ENCODE assay signal across 9 mouse cellular contexts in genomic region chr1:140183208-140183607, GRCm38 (mm10). TPM values are rescaled to one million over a fixed set of nuclear protein-coding genes. Genes with fewer than 3 reads are reported as not detected.
DNase-seq lines count a peak whose midpoint lies in the region; ATAC-seq and TF ChIP-seq lines count a peak whose summit lies in the region.
"Had no signal": no experiment of that assay in that cellular context is flagged by ENCODE, and none has a peak within 500 bp of the region (broad histone marks: within the 10 kb centered on the region; RNA-seq: fewer than 3 reads in every experiment).

No protein-coding gene starts in this region.

- WGBS in hindbrain, postnatal 0 days = 61% methylated on average over 2 of the region's 2 CpGs
- WGBS in hindbrain, embryonic 12.5 days = 69% methylated on average over 2 of the region's 2 CpGs
- WGBS in kidney, adult 2 months = 24% methylated on average over 2 of the region's 2 CpGs
- 34% methylated on average over 2 of the region's 2 CpGs for WGBS in lung, postnatal 0 days

- H3K27ac ChIP-seq in hindbrain, postnatal 0 days = no peak overlapping the region
- no peak overlapping the region for H3K27ac ChIP-seq in hindbrain, embryonic 12.5 days
- peak overlapping the region; percentile 38; the same call in 1 of the 2 replicates for H3K27ac ChIP-seq in kidney, adult 2 months (ENCODE audit: insufficient read depth, low read depth, low read length)
- no peak overlapping the region for H3K27ac ChIP-seq in lung, postnatal 0 days (ENCODE audit: low read length)

- ATAC-seq in hindbrain, postnatal 0 days = no peak
- no peak for ATAC-seq in hindbrain, embryonic 12.5 days (ENCODE audit: low FRiP score)
- peak; percentile 83 for ATAC-seq in lung, postnatal 0 days

- H3K27me3 ChIP-seq in hindbrain, postnatal 0 days (ENCODE audit: insufficient read depth, low read length) = no peaks in the 10 kb centered on the region
- H3K27me3 ChIP-seq in hindbrain, embryonic 12.5 days = no peaks in the 10 kb centered on the region
- H3K27me3 ChIP-seq in kidney, adult 2 months (replicated peaks; ENCODE audit: control insufficient read depth, insufficient read depth, low read length) = no peaks in the 10 kb centered on the region
- H3K27me3 ChIP-seq in lung, postnatal 0 days (replicated peaks; ENCODE audit: insufficient read depth, low read length) = no peaks in the 10 kb centered on the region

- no peak overlapping the region for H3K4me3 ChIP-seq in hindbrain, postnatal 0 days (ENCODE audit: low read length)
- H3K4me3 ChIP-seq in hindbrain, embryonic 12.5 days = no peak overlapping the region
- H3K4me3 ChIP-seq in kidney, adult 2 months (ENCODE audit: insufficient read depth, low read depth, low read length) = no peak overlapping the region
- peak overlapping the region; percentile 17; the same call in 1 of the 2 replicates for H3K4me3 ChIP-seq in lung, postnatal 0 days (ENCODE audit: low read depth, low read length)

- H3K36me3 ChIP-seq in hindbrain, postnatal 0 days (ENCODE audit: insufficient read depth, low read length) = no peaks in the 10 kb centered on the region
- no peaks in the 10 kb centered on the region for H3K36me3 ChIP-seq in hindbrain, embryonic 12.5 days
- H3K36me3 ChIP-seq in kidney, adult 2 months (ENCODE audit: control insufficient read depth, insufficient read depth, low read length) = no peaks in the 10 kb centered on the region
- no peaks in the 10 kb centered on the region for H3K36me3 ChIP-seq in lung, postnatal 0 days (ENCODE audit: insufficient read depth, low read length)

- DNase-seq in hindbrain, postnatal 0 days (ENCODE audit: low spot score) = peak; percentile 19
- peak; percentile 53 for DNase-seq in brain, adult 2 months (ENCODE audit: low read depth, low spot score)
- peak; percentile 77 for DNase-seq in kidney, adult 2 months
- peak; percentile 80 for DNase-seq in lung, postnatal 0 days (ENCODE audit: low spot score)
- DNase-seq in right cerebral cortex, postnatal 4 days = no peak
- no peak for DNase-seq in left cerebral cortex, adult 18-20 months (ENCODE audit: low spot score in 2 of 2)
- DNase-seq in right cerebral cortex, postnatal 14 days = no peak

- TF ChIP-seq CTCF in hindbrain, postnatal 0 days (IDR thresholded peaks at IDR 0.05; ENCODE audit: low read depth) = no peak
- no peak for TF ChIP-seq CTCF in kidney, adult 2 months (conservative IDR thresholded peaks at IDR 0.05; ENCODE audit: insufficient read depth, insufficient read length, low read depth, low read length)
- TF ChIP-seq CTCF in lung, postnatal 0 days (IDR thresholded peaks at IDR 0.05) = no peak

- TF ChIP-seq EP300 in lung, postnatal 0 days (IDR thresholded peaks at IDR 0.05) = peak; percentile 73

- H3K4me1 ChIP-seq in hindbrain, postnatal 0 days (ENCODE audit: insufficient read depth, low read length) = no peaks in the 10 kb centered on the region
- no peaks in the 10 kb centered on the region for H3K4me1 ChIP-seq in hindbrain, embryonic 12.5 days
- H3K4me1 ChIP-seq in kidney, adult 2 months (ENCODE audit: control insufficient read depth, insufficient read depth, low read length) = no peaks in the 10 kb centered on the region
- H3K4me1 ChIP-seq in lung, postnatal 0 days (ENCODE audit: insufficient read depth, low read depth, low read length) = no peaks in the 10 kb centered on the region

- no peak overlapping the region for H3K4me2 ChIP-seq in hindbrain, postnatal 0 days (ENCODE audit: low read depth, low read length)
- H3K4me2 ChIP-seq in hindbrain, embryonic 12.5 days (replicated peaks) = no peak overlapping the region
- H3K4me2 ChIP-seq in lung, postnatal 0 days (replicated peaks; ENCODE audit: low read depth, low read length) = no peak overlapping the region; the same call in 1 of the 2 replicates

- TF ChIP-seq POLR2A in kidney, adult 2 months (IDR thresholded peaks at IDR 0.05; ENCODE audit: low read depth, low read length) = no peak

- H3K9ac ChIP-seq in hindbrain, postnatal 0 days (replicated peaks; ENCODE audit: low read length) = no peak overlapping the region
- no peak overlapping the region for H3K9ac ChIP-seq in hindbrain, embryonic 12.5 days
- H3K9ac ChIP-seq in lung, postnatal 0 days (replicated peaks; ENCODE audit: low read depth) = no peak overlapping the region

- H3K9me3 ChIP-seq in hindbrain, postnatal 0 days (ENCODE audit: low read length) = no peaks in the 10 kb centered on the region
- no peaks in the 10 kb centered on the region for H3K9me3 ChIP-seq in hindbrain, embryonic 12.5 days (replicated peaks)
- H3K9me3 ChIP-seq in lung, postnatal 0 days (ENCODE audit: low read length) = no peaks in the 10 kb centered on the region

RNA-seq across cellular contexts. Expression of gene Cfh, which starts 0.4 kb away (rescaled TPM):
- total RNA-seq in hindbrain, postnatal 0 days (2014; rRNA removed) = 15.7 and 16.4 TPM in 2 replicates
- polyA plus RNA-seq in hindbrain, postnatal 0 days (2015; fragmentation: Nextera tagmentation; extraction: Ambion mirVana) = 22.3 and 24.9 TPM in 2 replicates
- 4.8 and 5.4 TPM in 2 replicates for polyA plus RNA-seq in hindbrain, embryonic 12.5 days (2016; fragmentation: Nextera tagmentation; extraction: Ambion mirVana)
- 33.4 and 52.7 TPM in 2 replicates for polyA plus RNA-seq in kidney, adult 2 months (2012; rRNA removed)
- polyA plus RNA-seq in lung, postnatal 0 days (2015; fragmentation: Nextera tagmentation; extraction: Ambion mirVana) = 17.1 and 17.6 TPM in 2 replicates
- total RNA-seq in left cerebral cortex, adult 18-20 months (2021) = 10 to 100 TPM; 16.6 to 20.0 TPM
- total RNA-seq: hematopoietic stem cell, adult 5-6 weeks had no signal

Comparison
In these comparisons a context has a peak if more than half of its experiments do, and no peak if none do; other contexts are left out.
1. DNase-seq: peak in hindbrain, postnatal 0 days (single experiment), brain, adult 2 months (single experiment), kidney, adult 2 months (single experiment) and lung, postnatal 0 days (single experiment); none in right cerebral cortex, postnatal 4 days (single experiment), left cerebral cortex, adult 18-20 months (0 of 2) and right cerebral cortex, postnatal 14 days (single experiment).